Mouse (Mus musculus) brain, embryonic 14.5 days (tissue): ENCODE measurements around the gene Pacsin2.

ENCODE experiments used
- CTCF ChIP-seq: fragments of 200-500 bp; IDR thresholded peaks from 2 replicates; pipeline ENCODE4 v1.5.1; 2012; ENCODE audit warnings: inconsistent platforms, mild to moderate bottlenecking, moderate library complexity, borderline replicate concordance; ENCODE audit not compliant: insufficient read depth, insufficient read length; ENCODE audit errors: extremely low read depth
- POLR2A ChIP-seq: fragments of 200-500 bp; IDR thresholded peaks from 2 replicates; pipeline ENCODE4 v1.6.1; 2012; ENCODE audit warnings: mild to moderate bottlenecking, inconsistent platforms, borderline replicate concordance; ENCODE audit not compliant: poor library complexity, insufficient read depth, insufficient read length, severe bottlenecking; ENCODE audit errors: extremely low read depth

DNA sequence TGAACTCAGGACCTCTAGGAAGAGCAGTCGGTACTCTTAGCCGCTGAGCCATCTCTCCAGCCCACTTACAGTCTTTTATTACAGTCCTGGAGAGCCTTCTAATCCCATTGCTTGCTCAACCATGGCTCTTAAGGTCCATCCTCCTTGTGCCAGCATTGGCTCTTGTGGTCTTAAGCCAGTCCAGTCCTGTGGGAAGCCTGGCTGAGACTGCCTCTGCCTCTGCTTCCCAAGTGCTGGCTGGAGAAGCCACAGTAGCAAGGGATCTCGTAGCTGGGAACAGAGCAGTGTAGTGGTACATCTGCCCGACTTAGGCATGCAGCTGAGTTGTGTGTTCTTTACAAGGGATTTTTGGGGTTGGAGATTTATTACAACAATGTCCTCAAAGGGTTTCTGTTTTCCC, 81.9 kb downstream of the Pacsin2 start:
- no peak for TF ChIP-seq POLR2A
- TF ChIP-seq CTCF: no peak
